Mouse (Mus musculus) induced T-regulatory cell, adult 2 months (primary cell): ENCODE measurements around the gene Dmac2.

ENCODE experiments used
- DNase-seq: peaks from one replicate; pipeline ENCODE4 v3.0.0-alpha.2; 2012; ENCODE audit warnings: low read depth

Gene Dmac2

GRCm38 (mm10) chr7:25615706-25616011, 3.6 kb upstream of the Dmac2 start, which contains the start of gene Erich4:
Gene Erich4 (minus strand): TSS chr7:25615892.
- DNase-seq = no peak

DNA sequence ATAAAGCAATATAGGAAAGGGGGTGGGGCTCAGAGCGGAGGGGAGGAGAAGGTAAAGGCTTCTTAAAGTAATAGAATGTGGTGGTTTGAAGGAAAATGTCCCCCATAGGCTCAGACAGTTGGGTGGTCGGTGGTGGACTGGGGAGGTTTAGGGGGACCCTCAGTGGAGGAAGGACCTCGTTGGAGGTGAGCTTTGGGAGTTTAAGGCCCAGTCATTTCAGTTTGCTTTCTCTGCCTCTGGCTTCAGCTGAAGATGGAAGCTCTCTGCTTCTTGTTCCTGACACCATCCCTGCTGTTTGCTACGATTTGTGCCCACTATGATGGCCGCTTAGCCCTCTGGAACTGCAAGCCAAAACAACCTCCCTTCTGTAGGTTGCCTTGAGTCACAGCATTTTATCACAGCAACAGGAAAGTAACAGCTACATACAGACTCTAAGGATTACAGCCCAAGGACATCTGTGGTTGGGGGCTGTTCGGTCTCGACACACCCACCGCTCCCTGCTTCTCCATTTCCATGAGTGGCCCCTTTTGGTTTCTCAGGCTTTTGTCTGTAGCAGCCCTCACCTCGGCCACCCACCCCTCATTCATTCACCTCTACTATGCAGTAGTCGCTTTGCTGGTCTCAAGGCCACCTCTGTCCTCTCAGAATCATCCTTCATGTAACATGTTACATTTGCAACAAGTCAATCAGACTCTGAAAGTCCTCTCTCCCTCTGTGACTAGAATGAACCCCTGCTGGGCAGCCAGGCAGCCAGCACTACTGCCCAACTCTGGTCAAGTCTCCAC, 1.6 kb upstream of the Dmac2 start:
- DNase-seq = no peak

GRCm38 (mm10) chr7:25619722-25619991, 443 bp downstream of the Dmac2 start:
- DNase-seq = no peak

GRCm38 (mm10) chr7:25620101-25620500, 887 bp downstream of the Dmac2 start:
- no peak for DNase-seq

- no peak for DNase-seq
Observed at GRCm38 (mm10) chr7:25620751-25621150, 1.5 kb downstream of the Dmac2 start.

DNA sequence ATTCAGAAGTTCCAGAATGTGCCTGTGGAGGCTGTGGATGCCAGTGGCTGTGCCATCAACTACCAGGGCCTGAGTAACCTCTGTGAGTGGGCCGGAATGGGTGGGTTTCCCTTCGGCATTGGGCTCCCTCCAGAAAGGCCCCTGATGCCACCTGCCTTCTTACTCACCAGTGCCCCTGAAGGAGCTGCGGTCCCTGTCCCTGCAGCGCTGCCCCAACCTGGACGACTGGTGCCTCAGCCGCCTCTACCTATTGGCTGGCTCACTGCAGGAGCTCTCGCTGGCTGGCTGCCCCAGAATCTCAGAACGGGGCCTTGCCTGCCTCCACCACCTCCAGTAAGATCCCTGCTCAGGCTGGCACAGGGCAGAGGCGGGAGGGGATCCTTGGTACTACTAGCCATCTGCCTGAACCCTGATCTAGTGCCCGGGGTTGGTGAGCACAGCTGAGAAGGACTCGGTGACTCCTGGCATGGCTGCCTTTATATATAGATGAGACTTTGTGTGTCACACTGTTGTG, 4.7 kb downstream of the Dmac2 start:
- no peak for DNase-seq

- no peak for DNase-seq
Observed at GRCm38 (mm10) chr7:25624851-25625250, 5.6 kb downstream of the Dmac2 start.

GRCm38 (mm10) chr7:25625594-25626250, 6.5 kb downstream of the Dmac2 start:
- peak; percentile 69 for DNase-seq

GRCm38 (mm10) chr7:25626509-25627430, 7.6 kb downstream of the Dmac2 start, which contains the start of gene B3gnt8:
Gene B3gnt8 (plus strand): TSS chr7:25626654.
- DNase-seq = peak; percentile 53

DNA sequence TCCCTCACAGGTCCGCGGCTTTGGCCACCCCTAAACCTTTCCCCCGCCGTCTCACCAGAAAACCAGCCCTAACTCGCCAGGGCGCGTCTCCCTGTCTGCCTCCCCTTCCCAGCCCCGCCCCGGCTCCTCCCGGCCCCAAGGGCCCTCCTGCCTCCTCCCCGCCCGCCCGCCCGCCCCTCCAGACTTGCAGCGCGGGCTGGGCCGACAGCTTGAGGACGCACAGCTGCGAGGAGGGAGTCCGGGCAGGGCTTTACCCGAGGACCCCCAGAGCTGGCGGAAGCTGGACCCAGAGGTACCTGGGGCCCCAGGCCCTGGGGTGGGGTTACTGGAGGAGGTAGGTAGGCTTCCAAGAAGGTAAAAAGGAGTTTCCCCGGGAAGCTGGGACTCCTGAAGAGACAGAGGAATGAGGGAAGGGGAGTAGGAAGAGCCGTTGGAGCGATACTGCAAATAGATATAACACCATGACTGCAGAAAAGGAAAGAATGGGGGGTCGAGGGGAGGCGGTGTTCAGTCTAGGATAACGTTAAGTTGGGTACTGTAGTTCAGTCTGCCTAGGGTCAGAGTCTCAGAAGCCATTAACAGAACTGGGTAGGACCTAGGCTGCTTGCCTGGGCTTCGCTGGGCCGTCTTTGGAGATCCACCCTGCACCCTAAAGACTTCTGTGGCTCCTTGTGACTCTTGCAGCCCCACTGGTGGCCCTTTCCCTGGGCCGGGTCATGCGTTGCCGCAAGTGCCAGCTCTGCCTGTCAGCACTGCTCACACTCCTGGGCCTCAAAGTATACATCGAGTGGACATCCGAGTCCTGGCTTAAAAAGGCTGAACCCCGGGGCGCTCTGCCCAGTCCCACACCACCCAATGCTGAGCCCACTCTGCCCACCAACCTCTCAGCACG, 8.5 kb downstream of the Dmac2 start:
- DNase-seq = no peak

DNA sequence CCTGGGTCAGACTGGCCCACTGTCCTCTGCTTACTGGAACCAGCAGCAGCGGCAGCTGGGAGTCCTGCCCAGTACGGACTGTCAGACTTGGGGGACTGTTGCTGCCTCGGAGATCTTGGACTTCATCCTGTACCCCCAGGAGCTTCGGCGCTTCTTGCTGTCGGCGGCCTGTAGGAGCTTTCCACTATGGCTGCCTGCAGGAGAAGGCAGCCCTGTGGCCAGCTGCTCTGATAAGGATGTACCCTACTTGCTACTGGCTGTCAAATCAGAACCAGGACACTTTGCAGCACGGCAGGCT, 9.1 kb downstream of the Dmac2 start:
- DNase-seq = no peak

DNA sequence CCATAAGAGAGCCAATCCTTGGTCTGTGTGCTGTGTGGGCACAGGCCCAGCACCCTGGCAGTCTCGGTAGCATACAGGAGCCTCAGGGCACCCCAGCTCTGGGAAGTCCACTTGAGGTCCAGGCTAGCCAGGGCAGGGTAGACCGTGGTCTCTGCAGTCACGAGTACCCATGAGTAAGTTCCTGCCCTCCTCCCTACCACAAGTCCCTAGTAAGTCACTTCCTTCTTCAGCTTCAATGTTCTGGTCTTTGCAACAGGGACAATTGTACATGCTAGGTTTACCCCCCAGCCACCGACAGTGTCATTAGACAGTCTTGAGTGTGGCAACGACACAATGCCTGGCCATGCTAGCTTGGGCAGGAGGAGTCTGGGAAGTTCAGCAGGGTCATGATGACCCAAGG, 13.5 kb downstream of the Dmac2 start:
- DNase-seq = no peak

DNA sequence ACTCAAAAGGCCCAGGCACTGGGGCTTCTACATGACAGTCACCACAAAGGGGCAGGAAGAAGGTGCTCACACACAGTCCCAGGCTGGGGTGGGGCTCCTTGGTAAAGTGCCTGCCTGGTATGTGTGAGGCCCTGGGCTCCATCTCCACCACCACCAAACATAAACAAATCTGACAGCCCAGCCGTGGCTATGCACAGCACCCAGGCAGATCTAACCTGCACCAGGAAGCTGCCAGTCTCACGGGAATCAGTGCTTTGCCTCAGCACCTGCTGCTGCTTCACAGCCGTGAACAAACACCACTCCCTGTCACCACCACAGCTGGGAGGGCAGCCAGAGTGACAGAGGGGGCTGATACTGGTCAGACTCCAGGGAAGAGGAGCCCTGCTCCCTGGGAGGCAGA, 17.2 kb downstream of the Dmac2 start:
- peak; percentile 22 for DNase-seq

GRCm38 (mm10) chr7:25637099-25637498, 17.9 kb downstream of the Dmac2 start:
- no peak for DNase-seq

DNA sequence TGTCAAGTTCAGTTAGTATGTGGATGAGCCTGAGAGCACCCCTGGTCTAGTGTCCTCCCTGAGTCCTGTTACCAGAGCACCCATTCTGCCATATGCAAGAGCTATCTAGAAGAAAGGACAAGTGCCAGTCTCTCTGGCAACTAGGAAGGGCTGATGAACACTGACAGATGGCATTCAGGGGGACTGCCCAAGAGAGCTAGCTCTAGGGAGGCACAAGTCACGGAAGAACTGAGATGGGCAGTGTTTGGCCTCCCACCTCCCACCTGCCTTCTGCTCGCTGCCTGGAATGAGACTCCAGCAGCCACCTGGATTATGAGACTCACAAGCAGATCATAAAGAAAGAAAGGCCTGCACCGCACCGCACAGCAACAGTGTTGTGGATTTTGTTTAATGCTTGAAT, 20.5 kb downstream of the Dmac2 start:
- no peak for DNase-seq

DNA sequence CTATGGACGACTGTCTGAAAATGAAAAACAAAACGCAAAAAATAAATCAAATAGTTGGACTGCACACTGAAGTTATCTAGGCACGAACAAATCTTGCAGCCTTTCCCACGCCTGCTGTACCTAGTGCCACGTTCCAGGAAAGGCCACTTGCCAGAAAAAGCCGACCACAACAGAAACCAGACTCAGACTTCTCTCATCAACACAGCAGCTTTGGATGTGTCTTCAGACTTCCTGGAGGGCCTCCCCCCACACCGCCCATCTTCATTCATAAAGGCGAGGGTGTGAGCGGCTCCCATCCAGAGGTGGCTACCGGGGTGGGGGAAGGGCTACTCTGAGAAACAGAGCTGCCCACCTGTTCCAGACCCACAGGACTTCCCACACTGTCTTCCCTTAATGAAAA, 24.9 kb downstream of the Dmac2 start:
- peak; percentile 38 for DNase-seq

- no peak for DNase-seq
Observed at GRCm38 (mm10) chr7:25644631-25645030, 25.4 kb downstream of the Dmac2 start.

GRCm38 (mm10) chr7:25645074-25645473, 25.9 kb downstream of the Dmac2 start:
- no peak for DNase-seq

DNA sequence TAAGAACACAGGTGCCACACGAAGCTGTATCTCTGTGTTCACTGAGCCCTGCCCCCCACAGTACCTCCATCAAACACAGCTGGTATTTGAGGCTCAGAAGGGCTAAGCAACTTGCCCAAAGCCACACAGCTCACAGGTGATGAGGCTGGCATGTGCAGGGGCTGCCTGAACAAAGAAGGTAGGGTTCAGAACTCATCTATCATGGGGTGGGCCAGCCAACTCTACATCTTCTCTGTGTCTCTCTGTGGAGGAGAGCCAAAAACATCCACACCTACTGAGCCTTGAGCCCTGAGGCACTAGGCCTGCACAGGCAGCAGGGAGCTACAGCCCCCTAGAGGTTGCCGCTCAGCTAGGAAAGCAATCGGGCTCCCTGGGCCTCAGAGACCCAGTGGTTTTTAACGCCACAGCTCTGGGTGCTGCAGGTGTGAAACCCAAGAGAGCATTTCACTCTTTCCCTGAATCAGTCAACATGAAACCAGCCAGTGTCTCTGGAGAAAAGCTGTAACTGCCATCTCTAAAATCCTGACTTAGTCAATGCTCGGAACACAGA, 28.4 kb downstream of the Dmac2 start:
- peak; percentile 80 for DNase-seq

DNA sequence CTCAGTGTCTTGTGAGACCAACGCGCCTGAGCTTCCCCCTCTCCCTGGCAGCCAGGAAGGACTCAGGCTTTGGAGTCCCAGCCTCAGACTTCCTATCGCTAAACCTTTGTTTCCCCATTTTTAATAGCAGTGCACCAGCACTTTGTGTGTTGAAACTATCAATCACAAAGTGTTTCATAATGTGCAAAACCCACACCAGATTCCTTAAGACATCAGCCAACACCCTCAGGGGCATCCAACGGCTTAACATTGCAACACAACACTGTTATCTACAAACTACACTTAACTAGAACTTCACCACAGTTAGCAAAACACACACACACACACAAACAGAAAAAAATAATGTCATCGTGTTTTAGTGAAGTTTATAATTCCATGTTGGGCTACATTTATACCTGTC, 30.6 kb downstream of the Dmac2 start:
- DNase-seq = no peak

DNA sequence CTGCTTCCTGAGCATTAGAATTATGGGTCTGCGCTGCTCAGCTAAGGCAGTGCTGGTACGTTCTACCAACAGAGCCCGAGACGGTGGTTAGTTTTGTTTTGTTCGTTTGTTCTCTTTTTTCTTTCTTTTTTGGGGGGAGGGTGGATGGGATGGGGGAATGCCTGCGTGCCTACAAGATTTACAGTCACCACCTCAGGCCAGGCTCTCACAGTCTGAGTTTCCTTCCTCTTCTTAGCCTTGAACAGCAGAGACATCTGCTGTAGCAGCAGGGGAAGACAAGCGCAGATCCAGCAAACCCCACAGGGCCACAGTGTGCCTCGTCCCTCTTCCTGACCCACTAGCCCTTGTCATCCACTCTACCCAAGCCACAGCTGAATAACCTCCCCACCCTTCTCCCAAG, 32.1 kb downstream of the Dmac2 start:
- peak; percentile 34 for DNase-seq
